Mouse (Mus musculus): Measurements from ENCODE around the gene Gm10073. TPM values are rescaled to one million over a fixed set of nuclear protein-coding genes. Genes with fewer than 3 reads are reported as not detected.

Gene Gm10073
- total and polyA plus RNA-seq, 3 experiments, result 21.6 to 224 (median 117) TPM

- Histone ChIP-seq H3K9ac (ENCODE audit: insufficient read depth, low read depth) (no peak overlapping the region), H3K79me2 (replicated peaks; ENCODE audit: control insufficient read depth, extremely low read depth, insufficient read depth, poor library complexity, severe bottlenecking) (no peaks in the 10 kb centered on the region), H3K4me2 (ENCODE audit: insufficient read depth, low read depth, poor library complexity, severe bottlenecking) (no peak overlapping the region), H3K4me1 (ENCODE audit: control insufficient read depth in 1 of 2, insufficient read depth in 2 of 2) (peaks cover 0 to 13% of the 10 kb centered on the region in 2 experiments; a peak in 2 of 4 replicates), H3K4me3 (replicated peaks in 1 of 3; ENCODE audit: low read depth in 2 of 3, low read length in 2 of 3, poor library complexity in 1 of 3) (no peak overlapping the region), H3K36me3 (replicated peaks in 1 of 2; ENCODE audit: control insufficient read depth in 1 of 2, insufficient read depth in 1 of 2, low read length in 1 of 2) (no peaks in the 10 kb centered on the region), H3K9me3 (replicated peaks; ENCODE audit: low read length) (peaks cover 9% of the 10 kb centered on the region), H3K27me3 (replicated peaks) (no peaks in the 10 kb centered on the region), H3K27ac (ENCODE audit: insufficient read depth, low read depth) (no peak overlapping the region)
- DNase-seq (ENCODE audit: extremely low read depth), result no peak
- in situ Hi-C loops (cut with MboI; ENCODE audit: low pct_ligation_motif_present, low pct_unique_long_range_greater_than_20kb, low sequenced_read_pairs) (no loop called here), dilution Hi-C loops (cut with MboI; ENCODE audit: extremely low pct_ligation_motif_present, extremely low pct_unique_long_range_greater_than_20kb, low sequenced_read_pairs) (no loop called here)
- TF ChIP-seq SMC3 (IDR thresholded peaks at IDR 0.05; ENCODE audit: low read depth, low read length) (no peak), NELFE (IDR thresholded peaks at IDR 0.05; ENCODE audit: low read depth, low read length) (no peak), SIN3A (IDR thresholded peaks at IDR 0.05; ENCODE audit: low read length) (no peak), CHD1 (IDR thresholded peaks at IDR 0.05; ENCODE audit: low read depth, low read length) (no peak), IRF4 (IDR thresholded peaks at IDR 0.05; ENCODE audit: low read depth, low read length) (no peak), POLR2AphosphoS2 (IDR thresholded peaks at IDR 0.05; ENCODE audit: low read depth, low read length) (no peak), CHD2 (IDR thresholded peaks at IDR 0.05; ENCODE audit: low read length) (no peak), TBP (conservative IDR thresholded peaks at IDR 0.05; ENCODE audit: low read depth, low read length) (no peak), ZC3H11A (IDR thresholded peaks at IDR 0.05; ENCODE audit: low read depth, low read length) (no peak), PAX5 (IDR thresholded peaks at IDR 0.05; ENCODE audit: low read length) (no peak), JUN (IDR thresholded peaks at IDR 0.05; ENCODE audit: insufficient read depth, low read depth, low read length) (no peak), MEF2A (IDR thresholded peaks at IDR 0.05; ENCODE audit: borderline replicate concordance, low read depth, low read length) (no peak), MXI1 (IDR thresholded peaks at IDR 0.05; ENCODE audit: low read depth, low read length) (no peak), USF1 (IDR thresholded peaks at IDR 0.05; ENCODE audit: low read depth, low read length) (no peak), RAD21 (IDR thresholded peaks at IDR 0.05; ENCODE audit: low read depth, low read length) (no peak), ZMIZ1 (IDR thresholded peaks at IDR 0.05; ENCODE audit: low read depth, low read length) (no peak), POLR2A (IDR thresholded peaks at IDR 0.05; ENCODE audit: low read depth, low read length) (no peak), USF2 (conservative IDR thresholded peaks at IDR 0.05; ENCODE audit: low read depth, low read length) (no peak), MAX (IDR thresholded peaks at IDR 0.05; ENCODE audit: low read length) (no peak)
These were observed 30.7 kb upstream of the Gm10073 start for GRCm38 (mm10) chr8:106603933-106604332.

DNA sequence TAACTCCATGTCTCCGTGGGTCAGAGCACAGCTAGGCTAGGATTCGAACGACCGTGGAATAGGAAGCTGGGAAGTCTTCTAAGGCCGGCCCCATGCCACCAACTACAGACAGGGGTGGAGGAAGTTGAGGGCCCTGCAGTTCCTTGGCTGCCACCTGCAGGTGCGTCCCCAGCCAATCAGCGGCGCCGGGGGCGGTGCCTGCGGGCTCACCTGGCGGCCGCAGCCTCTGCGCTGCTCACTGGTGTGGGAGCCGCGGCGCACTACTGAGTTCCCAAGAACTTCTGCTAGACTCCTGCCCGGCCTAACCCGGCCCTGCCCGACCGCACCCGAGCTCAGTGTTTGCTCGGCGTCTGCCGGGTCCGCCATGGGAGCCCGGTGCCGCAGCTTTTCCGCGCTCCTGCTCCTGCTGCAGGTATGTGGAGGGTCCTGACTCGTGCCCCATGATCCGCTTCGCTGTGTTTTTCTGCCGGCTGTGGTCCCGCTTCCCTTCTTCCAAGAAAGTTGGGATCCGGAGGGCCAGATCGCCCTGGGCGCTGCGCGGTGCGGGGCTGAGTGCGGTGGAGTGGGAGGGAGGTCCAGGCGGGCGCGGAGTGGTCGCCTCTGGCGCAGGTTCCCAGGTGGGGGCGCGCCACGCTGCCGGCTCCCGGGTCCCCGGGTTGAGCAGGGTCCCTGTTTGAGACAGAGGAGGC, 30.0 kb upstream of the Gm10073 start, which contains the start of gene Cdh1:
Gene Cdh1 (plus strand): TSS at position 221 of the 689 bp plus-strand sequence.
- H3K27ac ChIP-seq (ENCODE audit: insufficient read depth, low read depth), result no peak within 1 kb of the TSS
- in situ Hi-C loops (cut with MboI; ENCODE audit: low pct_ligation_motif_present, low pct_unique_long_range_greater_than_20kb, low sequenced_read_pairs) (no loop called here), dilution Hi-C loops (cut with MboI; ENCODE audit: extremely low pct_ligation_motif_present, extremely low pct_unique_long_range_greater_than_20kb, low sequenced_read_pairs) (no loop called here)
- TF ChIP-seq NELFE (IDR thresholded peaks at IDR 0.05; ENCODE audit: low read depth, low read length) (no peak), RCOR1 (conservative IDR thresholded peaks at IDR 0.05; ENCODE audit: low read depth, low read length) (no peak), ZC3H11A (IDR thresholded peaks at IDR 0.05; ENCODE audit: low read depth, low read length) (no peak), CHD1 (IDR thresholded peaks at IDR 0.05; ENCODE audit: low read depth, low read length) (no peak)
- H3K9ac ChIP-seq (ENCODE audit: insufficient read depth, low read depth), result no peak within 1 kb of the TSS
- no peaks in the 10 kb centered on the region for H3K79me2 ChIP-seq (replicated peaks; ENCODE audit: control insufficient read depth, extremely low read depth, insufficient read depth, poor library complexity, severe bottlenecking)
- H3K4me1 ChIP-seq (ENCODE audit: control insufficient read depth in 1 of 2, insufficient read depth in 2 of 2), result peaks cover 0 to 13% of the 10 kb centered on the region in 2 experiments; a peak in 2 of 4 replicates
- no peak within 1 kb of the TSS for H3K4me2 ChIP-seq (ENCODE audit: insufficient read depth, low read depth, poor library complexity, severe bottlenecking)
- no peaks in the 10 kb centered on the region for H3K27me3 ChIP-seq (replicated peaks)
- H3K36me3 ChIP-seq (replicated peaks in 1 of 2; ENCODE audit: control insufficient read depth in 1 of 2, insufficient read depth in 1 of 2, low read length in 1 of 2), result no peaks in the 10 kb centered on the region
- peaks cover 9% of the 10 kb centered on the region for H3K9me3 ChIP-seq (replicated peaks; ENCODE audit: low read length)
- DNase-seq (ENCODE audit: extremely low read depth), result no peak
- H3K4me3 ChIP-seq (replicated peaks in 1 of 3; ENCODE audit: low read depth in 2 of 3, low read length in 2 of 3, poor library complexity in 1 of 3), result no peak within 1 kb of the TSS
